Mouse (Mus musculus) bone marrow macrophage, adult 2 months (primary cell): ENCODE measurements around the gene Pou6f1.

Experiments used
- CTCF ChIP-seq: IDR thresholded peaks from 2 replicates; pipeline ENCODE4 v1.5.1; 2012; ENCODE audit warnings: low read depth, mild to moderate bottlenecking, low read length, moderate library complexity
- POLR2A ChIP-seq: IDR thresholded peaks from 2 replicates; pipeline ENCODE4 v1.6.1; 2012; ENCODE audit warnings: mild to moderate bottlenecking, low read depth, low read length, borderline replicate concordance

DNA sequence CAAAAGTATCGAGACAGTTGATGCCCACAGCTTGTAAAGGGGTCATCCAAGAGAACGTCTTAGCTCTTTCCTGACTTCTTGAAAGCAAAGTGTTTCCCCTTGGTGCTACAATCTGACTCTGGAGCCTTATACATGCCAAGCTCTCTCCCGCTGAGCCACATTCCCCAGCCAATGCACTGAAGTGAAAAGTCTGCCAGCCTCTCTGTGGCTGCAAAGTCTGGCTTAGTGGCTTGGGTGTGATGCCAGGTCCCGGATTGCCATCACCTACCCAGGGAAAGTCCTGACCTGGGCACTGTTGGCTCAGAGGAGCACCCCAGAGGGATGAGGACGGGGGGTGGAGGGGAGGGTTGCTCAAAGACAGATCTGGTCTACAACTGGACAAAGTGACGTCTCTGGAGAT is 23.0 kb downstream of the Pou6f1 start:
- no peak for TF ChIP-seq POLR2A
- TF ChIP-seq CTCF, result no peak
